Mouse (Mus musculus) naive thymus-derived CD4-positive, alpha-beta T cell, adult 2 months (primary cell): ENCODE data around the gene Ehd1.

Experiments
- DNase-seq: peaks from one replicate; pipeline ENCODE4 v3.0.0-alpha.2; 2011; ENCODE audit warnings: low read depth

Gene Ehd1

GRCm38 (mm10) chr19:6334673-6335457 is 58.3 kb downstream of the Ehd1 start, which contains the start of gene Men1:
Gene Men1 (plus strand): TSS chr19:6334979.
- peak; percentile 91 for DNase-seq

DNA sequence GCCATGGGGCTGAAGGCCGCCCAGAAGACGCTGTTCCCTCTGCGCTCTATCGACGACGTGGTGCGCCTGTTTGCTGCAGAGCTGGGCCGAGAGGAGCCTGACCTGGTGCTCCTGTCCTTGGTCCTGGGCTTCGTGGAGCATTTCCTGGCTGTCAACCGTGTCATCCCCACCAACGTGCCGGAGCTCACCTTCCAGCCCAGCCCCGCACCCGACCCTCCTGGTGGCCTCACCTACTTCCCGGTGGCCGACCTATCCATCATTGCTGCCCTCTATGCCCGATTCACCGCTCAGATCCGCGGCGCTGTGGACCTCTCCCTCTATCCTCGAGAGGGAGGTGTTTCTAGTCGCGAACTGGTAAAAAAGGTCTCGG is 58.9 kb downstream of the Ehd1 start:
- peak; percentile 45 for DNase-seq

- no peak for DNase-seq
Observed at GRCm38 (mm10) chr19:6336920-6337319, 60.4 kb downstream of the Ehd1 start.

DNA sequence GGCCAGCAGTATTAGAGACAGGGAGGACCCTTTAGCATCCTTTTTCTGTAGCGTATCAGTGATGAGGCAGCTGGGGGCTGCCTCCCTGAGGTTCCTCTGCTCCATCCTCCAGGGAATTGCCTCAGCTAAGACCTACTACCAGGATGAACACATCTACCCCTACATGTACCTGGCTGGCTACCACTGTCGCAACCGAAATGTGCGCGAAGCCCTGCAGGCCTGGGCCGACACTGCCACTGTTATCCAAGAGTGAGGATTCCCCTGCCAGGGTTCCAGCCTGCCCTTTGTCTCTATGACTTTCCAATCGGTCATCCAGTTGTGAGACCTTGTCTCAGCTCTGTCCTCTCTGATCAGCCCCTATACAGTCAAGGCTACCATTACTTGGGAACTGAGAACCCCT is 61.6 kb downstream of the Ehd1 start:
- no peak for DNase-seq

DNA sequence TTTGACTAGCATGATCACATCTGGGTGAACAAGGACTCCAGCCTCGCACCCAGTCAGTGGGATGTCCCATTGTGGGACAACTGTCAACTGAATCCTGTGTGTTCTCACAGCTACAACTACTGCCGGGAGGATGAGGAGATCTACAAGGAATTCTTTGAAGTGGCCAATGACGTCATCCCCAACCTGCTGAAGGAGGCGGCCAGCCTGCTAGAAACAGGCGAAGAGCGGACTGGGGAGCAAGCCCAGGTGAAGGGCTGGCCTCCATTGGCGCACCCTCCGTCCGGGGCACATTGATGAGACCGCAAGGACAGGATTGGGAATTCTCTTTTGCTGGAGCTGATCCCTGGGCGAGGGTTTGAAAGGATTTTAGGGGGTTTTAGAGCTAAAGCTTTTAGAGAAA is 62.2 kb downstream of the Ehd1 start:
- no peak for DNase-seq

DNA sequence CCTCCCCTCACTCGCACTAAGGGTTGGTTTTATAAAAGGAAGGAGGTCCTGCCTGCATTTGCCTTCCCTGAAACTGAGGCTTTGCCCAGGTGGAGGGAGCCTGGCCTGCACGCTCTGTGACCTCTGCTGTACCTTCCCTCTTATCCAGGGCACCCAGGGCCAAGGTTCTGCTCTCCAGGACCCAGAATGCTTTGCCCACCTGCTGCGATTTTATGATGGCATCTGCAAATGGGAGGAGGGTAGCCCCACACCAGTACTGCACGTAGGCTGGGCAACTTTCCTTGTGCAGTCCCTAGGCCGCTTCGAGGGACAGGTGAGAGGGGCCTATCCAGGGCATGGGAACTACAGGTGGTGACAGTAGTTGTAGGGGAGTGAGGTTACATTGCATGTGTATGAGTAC is 62.7 kb downstream of the Ehd1 start:
- no peak for DNase-seq

DNA sequence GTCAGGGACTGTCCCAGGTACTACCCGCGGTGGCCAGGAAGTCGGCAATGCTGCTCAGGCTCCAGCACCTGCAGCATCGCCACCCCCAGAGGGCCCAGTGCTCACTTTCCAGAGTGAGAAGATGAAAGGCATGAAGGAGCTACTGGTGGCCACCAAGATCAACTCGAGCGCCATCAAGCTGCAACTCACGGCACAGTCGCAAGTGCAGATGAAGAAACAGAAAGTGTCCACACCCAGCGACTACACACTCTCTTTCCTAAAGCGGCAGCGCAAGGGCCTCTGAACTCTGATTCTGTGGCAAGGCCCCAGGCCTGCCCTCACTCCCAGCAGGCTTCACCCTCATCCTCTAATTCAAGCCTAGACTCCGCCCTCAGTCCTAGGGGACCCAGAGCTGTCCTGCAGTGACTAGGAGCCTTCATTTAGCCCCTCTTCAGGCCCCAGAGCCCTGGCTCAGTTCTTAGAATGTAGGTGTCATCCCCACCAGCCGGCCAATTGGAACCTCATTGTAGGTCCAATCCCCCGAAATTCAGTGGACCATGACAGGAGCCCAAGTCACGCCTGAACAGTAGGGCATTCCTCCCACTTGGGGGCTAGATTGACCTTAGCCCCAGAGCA is 63.5 kb downstream of the Ehd1 start:
- DNase-seq, result peak; percentile 92

- DNase-seq, result peak; percentile 93
Observed at GRCm38 (mm10) chr19:6340524-6341452, 64.3 kb downstream of the Ehd1 start, which contains the start of gene Map4k2. Gene Map4k2 (plus strand): TSS chr19:6341135.

DNA sequence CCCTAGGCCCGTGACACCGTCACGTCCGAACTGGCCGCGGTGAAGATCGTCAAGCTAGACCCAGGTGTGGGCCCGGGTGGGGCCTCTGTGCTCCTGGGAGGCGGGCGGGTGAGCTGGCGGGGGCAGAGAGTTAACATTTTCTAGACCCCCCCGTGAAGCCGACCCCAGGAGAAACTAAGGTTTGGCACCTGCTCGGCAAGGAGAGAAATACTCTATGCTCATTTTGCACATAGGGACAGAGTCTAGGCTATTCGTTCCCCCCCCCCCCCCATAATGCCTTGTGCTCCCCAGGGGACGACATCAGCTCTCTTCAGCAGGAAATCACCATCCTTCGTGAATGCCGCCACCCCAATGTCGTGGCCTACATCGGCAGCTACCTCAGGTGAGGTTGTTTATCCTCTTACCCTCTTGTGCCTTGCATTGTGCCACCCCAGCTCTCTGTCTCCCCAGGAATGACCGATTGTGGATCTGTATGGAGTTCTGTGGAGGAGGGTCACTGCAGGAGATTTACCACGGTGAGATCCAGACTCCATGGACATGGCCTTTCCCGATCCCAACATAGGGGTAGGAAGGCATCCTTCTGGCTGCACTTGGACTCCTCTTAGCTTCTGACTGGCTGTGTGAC is 65.0 kb downstream of the Ehd1 start:
- peak; percentile 64 for DNase-seq

DNA sequence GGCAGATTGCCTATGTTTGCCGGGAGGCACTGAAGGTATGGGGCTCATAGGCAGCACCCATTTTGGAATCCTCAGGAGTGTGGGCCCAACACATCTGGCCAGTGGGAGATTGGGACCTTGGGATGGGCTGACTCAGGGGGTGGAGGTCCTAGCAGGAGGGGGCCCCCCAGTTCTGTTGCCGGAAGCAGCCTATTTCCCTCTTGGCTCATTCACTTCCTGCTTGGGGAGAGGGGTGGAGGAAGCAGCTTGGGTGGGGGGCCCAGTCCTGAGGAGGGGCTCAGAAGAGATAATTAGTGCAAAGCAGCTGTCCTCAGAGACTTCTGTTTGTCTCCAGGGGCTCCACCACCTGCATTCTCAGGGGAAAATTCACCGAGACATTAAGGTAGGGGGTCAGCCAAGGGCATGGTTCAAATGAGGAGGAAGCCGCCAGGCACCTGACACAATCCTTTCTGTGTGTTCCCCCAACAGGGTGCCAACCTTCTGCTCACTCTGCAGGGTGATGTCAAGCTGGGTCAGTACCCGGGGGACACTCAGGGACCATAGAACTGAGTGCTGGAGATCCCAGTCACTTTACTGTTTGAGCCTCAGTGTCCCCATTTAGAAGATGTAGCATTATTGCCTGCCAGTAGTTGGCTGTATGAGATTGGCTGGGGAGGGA is 65.9 kb downstream of the Ehd1 start:
- peak; percentile 35 for DNase-seq

GRCm38 (mm10) chr19:6343066-6343925 is 66.8 kb downstream of the Ehd1 start:
- peak; percentile 46 for DNase-seq

DNA sequence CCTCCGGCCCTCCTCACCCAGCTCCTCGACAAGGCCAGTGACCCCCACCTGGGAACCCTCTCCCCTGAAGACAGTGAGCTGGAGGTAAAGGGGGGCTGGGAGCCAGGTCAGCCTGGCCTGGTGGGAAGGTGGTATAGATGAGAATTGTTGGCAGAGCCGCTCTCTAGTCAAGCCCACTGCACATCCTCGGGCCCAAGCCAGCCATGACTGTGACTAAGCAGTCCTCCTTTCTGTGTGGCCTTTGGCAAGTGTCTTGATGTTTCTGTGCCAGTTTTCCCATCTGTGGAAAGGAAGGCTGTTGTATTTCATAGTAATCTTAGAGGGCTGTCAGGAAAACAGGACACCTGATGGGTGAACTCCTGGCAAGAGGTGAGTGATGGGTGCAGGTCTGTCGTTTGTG is 67.5 kb downstream of the Ehd1 start:
- peak; percentile 23 for DNase-seq

GRCm38 (mm10) chr19:6346023-6346422 is 69.5 kb downstream of the Ehd1 start:
- no peak for DNase-seq

DNA sequence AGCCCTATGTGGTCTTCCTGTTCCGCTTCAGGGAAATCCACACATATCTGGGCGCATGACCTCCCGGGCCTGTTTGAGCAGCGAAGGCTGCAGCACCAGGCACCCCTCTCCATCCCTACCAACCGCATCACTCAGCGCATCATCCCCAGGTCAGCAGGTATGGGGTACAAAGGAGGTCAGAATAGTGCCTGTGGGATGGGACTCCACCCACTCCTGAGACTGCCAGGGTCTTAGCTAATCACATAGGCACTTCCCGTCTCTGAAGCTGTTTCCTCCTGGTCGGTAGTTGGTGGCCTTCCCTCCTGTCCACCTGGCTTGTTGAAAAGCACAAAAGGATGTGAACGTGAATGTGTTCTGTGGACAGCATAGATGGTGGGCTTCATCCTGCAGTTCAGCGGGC is 70.1 kb downstream of the Ehd1 start:
- peak; percentile 10 for DNase-seq

DNA sequence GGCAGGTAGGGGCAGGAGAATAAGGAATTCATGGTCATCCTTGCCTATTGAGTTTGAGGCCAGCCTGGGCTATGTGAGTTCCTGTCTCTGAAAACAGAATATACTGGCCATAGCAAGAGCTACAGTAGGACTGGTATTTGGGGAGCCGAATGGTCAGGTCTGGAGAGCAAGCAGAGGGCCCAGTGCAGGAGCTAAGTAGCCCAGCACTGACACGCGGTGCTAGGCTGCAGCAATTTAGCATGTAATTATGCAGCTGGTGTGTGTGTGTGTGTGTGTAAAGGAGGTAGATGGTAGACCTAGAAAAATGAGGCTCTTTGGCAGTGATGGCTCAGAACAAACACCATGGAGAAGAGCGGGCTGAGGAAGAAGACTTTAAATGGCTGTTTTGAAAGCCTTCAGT is 71.1 kb downstream of the Ehd1 start:
- peak; percentile 6 for DNase-seq

DNA sequence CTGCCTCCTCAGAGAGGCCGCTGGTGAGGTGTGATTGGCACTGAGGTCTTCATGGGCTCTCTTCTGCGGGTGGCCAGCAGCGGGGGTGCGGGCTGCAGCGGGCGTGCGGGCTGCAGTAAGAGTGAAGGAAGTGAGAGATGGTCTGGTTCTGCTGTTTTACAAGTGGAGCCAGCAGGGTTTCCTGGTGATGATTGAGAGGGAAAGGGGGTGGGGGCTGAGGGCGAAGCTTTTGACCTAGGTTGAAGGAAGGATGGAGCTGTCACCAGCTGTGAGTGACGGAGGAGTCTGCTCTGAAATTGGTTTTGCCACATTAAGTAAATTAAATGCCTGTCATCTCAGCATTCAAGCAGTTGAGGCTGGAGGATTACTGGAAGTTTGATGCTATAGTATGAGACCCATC is 72.2 kb downstream of the Ehd1 start:
- DNase-seq, result no peak

DNA sequence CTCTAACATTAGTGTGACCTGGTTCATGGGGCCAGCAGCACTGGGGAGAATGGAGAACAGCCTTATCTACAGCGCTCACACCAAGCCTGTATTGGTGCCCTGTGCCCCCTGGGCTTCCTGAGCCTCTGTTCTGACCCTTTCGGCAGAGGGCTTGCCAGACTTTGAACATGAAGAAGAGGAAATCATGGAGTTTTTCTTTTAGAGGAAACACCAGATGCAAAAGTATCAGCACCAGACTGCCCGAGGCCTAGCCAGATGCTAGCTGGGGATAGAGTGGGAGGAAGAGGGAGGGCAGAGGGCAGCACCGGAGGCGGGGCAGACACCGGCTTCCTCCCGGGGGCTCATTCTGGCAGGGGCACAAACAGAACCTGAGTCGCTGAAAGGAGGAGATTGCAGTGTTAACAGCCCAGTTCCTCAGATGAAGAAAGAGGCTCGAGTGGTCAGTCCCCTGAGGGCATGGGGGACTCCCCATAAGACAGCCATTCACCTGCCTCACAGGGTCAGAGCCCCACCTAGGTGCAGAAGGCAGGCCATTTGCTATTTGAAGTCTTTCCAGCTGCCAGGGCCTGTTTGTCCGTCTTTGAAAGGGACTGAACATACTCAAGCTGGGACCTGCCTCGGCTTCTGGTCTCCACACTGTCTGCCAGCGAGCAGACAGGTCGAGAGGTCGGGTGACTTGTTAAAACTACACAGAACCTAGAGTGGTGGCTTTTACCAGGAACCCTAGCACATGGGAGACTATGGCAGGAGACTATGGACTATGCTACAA is 72.9 kb downstream of the Ehd1 start:
- DNase-seq, result no peak
